Mouse (Mus musculus): ENCODE measurements around the gene Ssh1. TPM values are rescaled to one million over a fixed set of nuclear protein-coding genes. Genes with fewer than 3 reads are reported as not detected.

Ssh1 gene
- total RNA-seq, 1 experiment: 11.8 TPM

- Histone ChIP-seq H3K4me3 (ENCODE audit: insufficient read depth in 1 of 2, low read depth in 1 of 2, low read length in 2 of 2, poor library complexity in 1 of 2, severe bottlenecking in 1 of 2) (no peak overlapping the region), H3K9me3 (ENCODE audit: control insufficient read depth, insufficient read depth, low read depth, low read length) (no peaks in the 10 kb centered on the region), H3K9ac (ENCODE audit: insufficient read depth, low read depth, low read length, poor library complexity, severe bottlenecking) (no peak overlapping the region), H3K4me1 (ENCODE audit: control insufficient read depth in 2 of 2, insufficient read depth in 2 of 2, low read length in 2 of 2, poor library complexity in 1 of 2) (no peaks in the 10 kb centered on the region), H3K36me3 (ENCODE audit: control insufficient read depth, insufficient read depth, low read length, poor library complexity, severe bottlenecking) (no peaks in the 10 kb centered on the region), H3K27ac (ENCODE audit: insufficient read depth, low read depth, low read length, poor library complexity, severe bottlenecking) (no peak overlapping the region)
- TF ChIP-seq ZNF384 (IDR thresholded peaks at IDR 0.05; ENCODE audit: low read depth, low read length) (no peak), MAFK (IDR thresholded peaks at IDR 0.05; ENCODE audit: insufficient read depth, low read depth, low read length) (no peak), CHD2 (IDR thresholded peaks at IDR 0.05; ENCODE audit: low read depth, low read length) (no peak), ZC3H11A (IDR thresholded peaks at IDR 0.05; ENCODE audit: borderline replicate concordance, low read depth, low read length) (no peak), HCFC1 (IDR thresholded peaks at IDR 0.05; ENCODE audit: borderline replicate concordance, insufficient read depth, low read length) (no peak)
- in situ Hi-C loops (cut with MboI; ENCODE audit: low sequenced_read_pairs in 2 of 2, unreplicated experiment in 2 of 2): no loop called here
- no peak for DNase-seq (ENCODE audit: low read depth, low spot score)
Measured at GRCm38 (mm10) chr5:114015121-114015520, 21.4 kb upstream of the Ssh1 start.

- TF ChIP-seq CHD2 (IDR thresholded peaks at IDR 0.05; ENCODE audit: low read depth, low read length) (no peak), ZNF384 (IDR thresholded peaks at IDR 0.05; ENCODE audit: low read depth, low read length) (no peak), HCFC1 (IDR thresholded peaks at IDR 0.05; ENCODE audit: borderline replicate concordance, insufficient read depth, low read length) (no peak), ZC3H11A (IDR thresholded peaks at IDR 0.05; ENCODE audit: borderline replicate concordance, low read depth, low read length) (no peak), MAFK (IDR thresholded peaks at IDR 0.05; ENCODE audit: insufficient read depth, low read depth, low read length) (no peak)
- no peaks in the 10 kb centered on the region for H3K9me3 ChIP-seq (ENCODE audit: control insufficient read depth, insufficient read depth, low read depth, low read length)
- peaks cover 0 to 4% of the 10 kb centered on the region in 2 experiments; a peak in 2 of 4 replicates for H3K4me1 ChIP-seq (ENCODE audit: control insufficient read depth in 2 of 2, insufficient read depth in 2 of 2, low read length in 2 of 2, poor library complexity in 1 of 2)
- no peak for DNase-seq (ENCODE audit: low read depth, low spot score)
- no peak overlapping the region for H3K27ac ChIP-seq (ENCODE audit: insufficient read depth, low read depth, low read length, poor library complexity, severe bottlenecking)
- no peak overlapping the region for H3K9ac ChIP-seq (ENCODE audit: insufficient read depth, low read depth, low read length, poor library complexity, severe bottlenecking)
- H3K4me3 ChIP-seq (ENCODE audit: insufficient read depth in 1 of 2, low read depth in 1 of 2, low read length in 2 of 2, poor library complexity in 1 of 2, severe bottlenecking in 1 of 2): no peak overlapping the region
- H3K36me3 ChIP-seq (ENCODE audit: control insufficient read depth, insufficient read depth, low read length, poor library complexity, severe bottlenecking): no peaks in the 10 kb centered on the region
- in situ Hi-C loops (cut with MboI; ENCODE audit: low sequenced_read_pairs in 2 of 2, unreplicated experiment in 2 of 2): no loop called here
Measured at GRCm38 (mm10) chr5:114009049-114009448, 15.4 kb upstream of the Ssh1 start.

- TF ChIP-seq ZNF384 (IDR thresholded peaks at IDR 0.05; ENCODE audit: low read depth, low read length) (no peak), CHD2 (IDR thresholded peaks at IDR 0.05; ENCODE audit: low read depth, low read length) (no peak), HCFC1 (IDR thresholded peaks at IDR 0.05; ENCODE audit: borderline replicate concordance, insufficient read depth, low read length) (no peak), MAFK (IDR thresholded peaks at IDR 0.05; ENCODE audit: insufficient read depth, low read depth, low read length) (no peak), ZC3H11A (IDR thresholded peaks at IDR 0.05; ENCODE audit: borderline replicate concordance, low read depth, low read length) (no peak)
- no peak overlapping the region for H3K27ac ChIP-seq (ENCODE audit: insufficient read depth, low read depth, low read length, poor library complexity, severe bottlenecking)
- H3K9ac ChIP-seq (ENCODE audit: insufficient read depth, low read depth, low read length, poor library complexity, severe bottlenecking): no peak overlapping the region
- in situ Hi-C loops (cut with MboI; ENCODE audit: low sequenced_read_pairs in 2 of 2, unreplicated experiment in 2 of 2): no loop called here
- no peak overlapping the region for H3K4me3 ChIP-seq (ENCODE audit: insufficient read depth in 1 of 2, low read depth in 1 of 2, low read length in 2 of 2, poor library complexity in 1 of 2, severe bottlenecking in 1 of 2)
- no peaks in the 10 kb centered on the region for H3K36me3 ChIP-seq (ENCODE audit: control insufficient read depth, insufficient read depth, low read length, poor library complexity, severe bottlenecking)
- H3K9me3 ChIP-seq (ENCODE audit: control insufficient read depth, insufficient read depth, low read depth, low read length): no peaks in the 10 kb centered on the region
- peaks cover 0 to 4% of the 10 kb centered on the region in 2 experiments; a peak in 2 of 4 replicates for H3K4me1 ChIP-seq (ENCODE audit: control insufficient read depth in 2 of 2, insufficient read depth in 2 of 2, low read length in 2 of 2, poor library complexity in 1 of 2)
- no peak for DNase-seq (ENCODE audit: low read depth, low spot score)
Measured at GRCm38 (mm10) chr5:114007753-114008453, 14.2 kb upstream of the Ssh1 start.

GRCm38 (mm10) chr5:114006974-114007373, 13.3 kb upstream of the Ssh1 start:
- Histone ChIP-seq H3K9ac (ENCODE audit: insufficient read depth, low read depth, low read length, poor library complexity, severe bottlenecking) (no peak overlapping the region), H3K27ac (ENCODE audit: insufficient read depth, low read depth, low read length, poor library complexity, severe bottlenecking) (no peak overlapping the region), H3K4me1 (ENCODE audit: control insufficient read depth in 2 of 2, insufficient read depth in 2 of 2, low read length in 2 of 2, poor library complexity in 1 of 2) (peaks cover 0 to 4% of the 10 kb centered on the region in 2 experiments; a peak in 2 of 4 replicates), H3K4me3 (ENCODE audit: insufficient read depth in 1 of 2, low read depth in 1 of 2, low read length in 2 of 2, poor library complexity in 1 of 2, severe bottlenecking in 1 of 2) (no peak overlapping the region), H3K9me3 (ENCODE audit: control insufficient read depth, insufficient read depth, low read depth, low read length) (no peaks in the 10 kb centered on the region), H3K36me3 (ENCODE audit: control insufficient read depth, insufficient read depth, low read length, poor library complexity, severe bottlenecking) (no peaks in the 10 kb centered on the region)
- no peak for TF ChIP-seq CHD2 (IDR thresholded peaks at IDR 0.05; ENCODE audit: low read depth, low read length)
- TF ChIP-seq HCFC1 (IDR thresholded peaks at IDR 0.05; ENCODE audit: borderline replicate concordance, insufficient read depth, low read length): no peak
- no peak for TF ChIP-seq ZNF384 (IDR thresholded peaks at IDR 0.05; ENCODE audit: low read depth, low read length)
- no peak for DNase-seq (ENCODE audit: low read depth, low spot score)
- in situ Hi-C loops (cut with MboI; ENCODE audit: low sequenced_read_pairs in 2 of 2, unreplicated experiment in 2 of 2): no loop called here

All from ES-E14 (cell line).